Mouse (Mus musculus) intestine, embryonic 16.5 days (tissue): ENCODE results near the gene Actn3. TPM values are rescaled to one million over a fixed set of nuclear protein-coding genes. Genes with fewer than 3 reads are reported as not detected.

ENCODE experiments used
- ATAC-seq: fragments of 200-750 bp; cut with Nextera tagmentation; 2 replicates; pipeline ENCODE4 v1.8.0; 2017; ENCODE audit warnings: moderate TSS enrichment, moderate library complexity
- H3K27ac ChIP-seq: fragments of 300-500 bp; sonication (generic); 2 replicates; pipeline ENCODE4 v1.5.1; 2014; ENCODE audit warnings: mild to moderate bottlenecking, low read length
- H3K27me3 ChIP-seq: fragments of 300-500 bp; sonication (generic); replicated peaks from 2 replicates; pipeline ENCODE4 v1.6.1; 2014; ENCODE audit warnings: low read length, control low read depth, mixed read lengths; ENCODE audit not compliant: control insufficient read depth, insufficient read depth
- H3K36me3 ChIP-seq: fragments of 300-500 bp; sonication (generic); 2 replicates; pipeline ENCODE4 v1.6.1; 2014; ENCODE audit warnings: low read length, control low read depth; ENCODE audit not compliant: control insufficient read depth, insufficient read depth
- H3K4me1 ChIP-seq: fragments of 300-500 bp; sonication (generic); 2 replicates; pipeline ENCODE4 v1.6.1; 2014; ENCODE audit warnings: low read length, control low read depth, mixed read lengths; ENCODE audit not compliant: control insufficient read depth, insufficient read depth
- H3K4me2 ChIP-seq: fragments of 300-500 bp; sonication (generic); 2 replicates; pipeline ENCODE4 v1.6.1; 2014; ENCODE audit warnings: low read depth, low read length, control low read depth
- H3K4me3 ChIP-seq: fragments of 300-500 bp; sonication (generic); 2 replicates; pipeline ENCODE4 v1.5.1; 2014; ENCODE audit warnings: mild to moderate bottlenecking, low read length
- H3K9ac ChIP-seq: fragments of 300-500 bp; sonication (generic); 2 replicates; pipeline ENCODE4 v1.6.1; 2014; ENCODE audit warnings: low read depth, low read length
- H3K9me3 ChIP-seq: fragments of 300-500 bp; sonication (generic); 2 replicates; pipeline ENCODE4 v1.6.1; 2016; ENCODE audit warnings: low read length, control low read depth; ENCODE audit not compliant: control insufficient read depth
- WGBS: fragments of 180-500 bp; shearing (Covaris S2); extraction: QIAGEN DNeasy Blood & Tissue Kit; methylation state at CpG from one replicate; pipeline ENCODE4 v1.1.7; 2014; 5-methylcytosine and 5-hydroxymethylcytosine counted together
- polyA plus RNA-seq: library from polyadenylated mRNA; unstranded; fragments of >200 nt; fragmentation: Nextera tagmentation; extraction: Ambion mirVana; gene quantifications from 2 replicates; pipeline ENCODE4 v1.2.1, GENCODE M21; 2015

Actn3 gene
- polyA plus RNA-seq, 1 experiment from 2014 or later = 1.1 TPM

GRCm38 (mm10) chr19:4847490-4847889 is 30.2 kb downstream of the Actn3 start:
- no peak for ATAC-seq
- WGBS = 29% methylated on average over 7 of the region's 7 CpGs
- no peak overlapping the region for H3K4me3 ChIP-seq

GRCm38 (mm10) chr19:4845846-4846245 is 31.9 kb downstream of the Actn3 start:
- Histone ChIP-seq H3K9ac (no peak overlapping the region), H3K4me2 (no peak overlapping the region), H3K4me3 (no peak overlapping the region), H3K9me3 (no peaks in the 10 kb centered on the region), H3K4me1 (no peaks in the 10 kb centered on the region), H3K36me3 (no peaks in the 10 kb centered on the region), H3K27me3 (peaks cover 3% of the 10 kb centered on the region; the same call in 1 of the 2 replicates), H3K27ac (no peak overlapping the region)
- ATAC-seq = no peak
- WGBS = 59% methylated on average over 2 of the region's 2 CpGs

More at GRCm38 (mm10) chr19:4847490-4847889, 30.2 kb downstream of the Actn3 start:
- H3K4me2 ChIP-seq = no peak overlapping the region
- H3K9ac ChIP-seq = no peak overlapping the region
- no peaks in the 10 kb centered on the region for H3K4me1 ChIP-seq
- H3K9me3 ChIP-seq = no peaks in the 10 kb centered on the region
- no peak overlapping the region for H3K27ac ChIP-seq
- H3K27me3 ChIP-seq = 0 out of 2 replicates have a peak, but pooled peaks cover 1% of the 10 kb centered on the region
- H3K36me3 ChIP-seq = no peaks in the 10 kb centered on the region

GRCm38 (mm10) chr19:4842611-4843010 is 35.1 kb downstream of the Actn3 start:
- WGBS = 67% methylated on average over 2 of the region's 2 CpGs
- no peak overlapping the region for H3K4me3 ChIP-seq

GRCm38 (mm10) chr19:4840848-4841247 is 36.9 kb downstream of the Actn3 start:
- WGBS = 80% methylated on average over 9 of the region's 9 CpGs
- H3K4me3 ChIP-seq = no peak overlapping the region
- H3K27me3 ChIP-seq = peaks cover 9% of the 10 kb centered on the region; the same call in 1 of the 2 replicates
- H3K36me3 ChIP-seq = no peaks in the 10 kb centered on the region
- H3K4me2 ChIP-seq = no peak overlapping the region
- H3K9ac ChIP-seq = no peak overlapping the region
- peaks cover 14% of the 10 kb centered on the region for H3K4me1 ChIP-seq
- no peaks in the 10 kb centered on the region for H3K9me3 ChIP-seq
- H3K27ac ChIP-seq = no peak overlapping the region
- no peak for ATAC-seq

More at GRCm38 (mm10) chr19:4842611-4843010, 35.1 kb downstream of the Actn3 start:
- no peak overlapping the region for H3K4me2 ChIP-seq
- no peak for ATAC-seq
- no peaks in the 10 kb centered on the region for H3K36me3 ChIP-seq
- H3K9me3 ChIP-seq = no peaks in the 10 kb centered on the region
- no peak overlapping the region for H3K9ac ChIP-seq
- H3K4me1 ChIP-seq = peaks cover 11% of the 10 kb centered on the region
- no peak overlapping the region for H3K27ac ChIP-seq
- peaks cover 9% of the 10 kb centered on the region; the same call in 1 of the 2 replicates for H3K27me3 ChIP-seq

GRCm38 (mm10) chr19:4839149-4839548 is 38.6 kb downstream of the Actn3 start, which contains the start of the genes Ccs and Ccdc87:
Gene Ccs (minus strand): TSS chr19:4839332.
Gene Ccdc87 (plus strand): TSS chr19:4839366.
- Histone ChIP-seq H3K9ac (peak within 1 kb of the TSS; percentile 78), H3K4me2 (peak within 1 kb of the TSS; percentile 97), H3K9me3 (no peaks in the 10 kb centered on the region), H3K4me3 (peak within 1 kb of the TSS; percentile 63), H3K4me1 (peaks cover 14% of the 10 kb centered on the region), H3K27me3 (peaks cover 9% of the 10 kb centered on the region; the same call in 1 of the 2 replicates), H3K27ac (no peak within 1 kb of the TSS), H3K36me3 (no peaks in the 10 kb centered on the region)
- 0% methylated on average over 25 of the region's 25 CpGs for WGBS
- ATAC-seq = peak; percentile 99

GRCm38 (mm10) chr19:4838526-4839140 is 39.1 kb downstream of the Actn3 start:
- H3K9me3 ChIP-seq = no peaks in the 10 kb centered on the region
- peak; percentile 49 for ATAC-seq
- H3K4me1 ChIP-seq = peaks cover 14% of the 10 kb centered on the region
- peak overlapping the region; percentile 63 for H3K4me3 ChIP-seq
- peak overlapping the region; percentile 78 for H3K9ac ChIP-seq
- H3K4me2 ChIP-seq = peak overlapping the region; percentile 97
- H3K27me3 ChIP-seq = peaks cover 9% of the 10 kb centered on the region; the same call in 1 of the 2 replicates
- 29% methylated on average over 10 of the region's 10 CpGs for WGBS
- no peak overlapping the region for H3K27ac ChIP-seq
- no peaks in the 10 kb centered on the region for H3K36me3 ChIP-seq

- peaks cover 14% of the 10 kb centered on the region for H3K4me1 ChIP-seq
- no peak overlapping the region for H3K9ac ChIP-seq
- no peaks in the 10 kb centered on the region for H3K9me3 ChIP-seq
- no peak overlapping the region for H3K27ac ChIP-seq
- no peaks in the 10 kb centered on the region for H3K36me3 ChIP-seq
- H3K27me3 ChIP-seq = peaks cover 9% of the 10 kb centered on the region; the same call in 1 of the 2 replicates
- H3K4me2 ChIP-seq = no peak overlapping the region
- WGBS = 97% methylated on average over 6 of the region's 6 CpGs
- no peak overlapping the region for H3K4me3 ChIP-seq
- no peak for ATAC-seq
Measured at GRCm38 (mm10) chr19:4837049-4837448, 40.7 kb downstream of the Actn3 start.

GRCm38 (mm10) chr19:4836096-4836495 is 41.6 kb downstream of the Actn3 start:
- Histone ChIP-seq H3K27me3 (peaks cover 6% of the 10 kb centered on the region; the same call in 1 of the 2 replicates), H3K27ac (peak overlapping the region; percentile 30; the same call in 1 of the 2 replicates), H3K4me2 (no peak overlapping the region), H3K4me1 (peaks cover 14% of the 10 kb centered on the region), H3K4me3 (no peak overlapping the region), H3K9me3 (no peaks in the 10 kb centered on the region), H3K9ac (no peak overlapping the region), H3K36me3 (no peaks in the 10 kb centered on the region)
- ATAC-seq = no peak
- WGBS = 51% methylated on average over 2 of the region's 2 CpGs

- no peaks in the 10 kb centered on the region for H3K9me3 ChIP-seq
Measured at GRCm38 (mm10) chr19:4833977-4834376, 43.7 kb downstream of the Actn3 start.

More at GRCm38 (mm10) chr19:4833977-4834376, 43.7 kb downstream of the Actn3 start:
- 86% methylated on average over 8 of the region's 8 CpGs for WGBS
- no peaks in the 10 kb centered on the region for H3K36me3 ChIP-seq
- no peak overlapping the region for H3K27ac ChIP-seq
- no peak overlapping the region for H3K4me2 ChIP-seq
- no peaks in the 10 kb centered on the region for H3K27me3 ChIP-seq
- no peak overlapping the region for H3K4me3 ChIP-seq
- H3K4me1 ChIP-seq = peaks cover 11% of the 10 kb centered on the region
- no peak for ATAC-seq
- no peak overlapping the region for H3K9ac ChIP-seq
